Mouse (Mus musculus): ENCODE data around the gene Gm10642.

Gene Gm10642

DNA sequence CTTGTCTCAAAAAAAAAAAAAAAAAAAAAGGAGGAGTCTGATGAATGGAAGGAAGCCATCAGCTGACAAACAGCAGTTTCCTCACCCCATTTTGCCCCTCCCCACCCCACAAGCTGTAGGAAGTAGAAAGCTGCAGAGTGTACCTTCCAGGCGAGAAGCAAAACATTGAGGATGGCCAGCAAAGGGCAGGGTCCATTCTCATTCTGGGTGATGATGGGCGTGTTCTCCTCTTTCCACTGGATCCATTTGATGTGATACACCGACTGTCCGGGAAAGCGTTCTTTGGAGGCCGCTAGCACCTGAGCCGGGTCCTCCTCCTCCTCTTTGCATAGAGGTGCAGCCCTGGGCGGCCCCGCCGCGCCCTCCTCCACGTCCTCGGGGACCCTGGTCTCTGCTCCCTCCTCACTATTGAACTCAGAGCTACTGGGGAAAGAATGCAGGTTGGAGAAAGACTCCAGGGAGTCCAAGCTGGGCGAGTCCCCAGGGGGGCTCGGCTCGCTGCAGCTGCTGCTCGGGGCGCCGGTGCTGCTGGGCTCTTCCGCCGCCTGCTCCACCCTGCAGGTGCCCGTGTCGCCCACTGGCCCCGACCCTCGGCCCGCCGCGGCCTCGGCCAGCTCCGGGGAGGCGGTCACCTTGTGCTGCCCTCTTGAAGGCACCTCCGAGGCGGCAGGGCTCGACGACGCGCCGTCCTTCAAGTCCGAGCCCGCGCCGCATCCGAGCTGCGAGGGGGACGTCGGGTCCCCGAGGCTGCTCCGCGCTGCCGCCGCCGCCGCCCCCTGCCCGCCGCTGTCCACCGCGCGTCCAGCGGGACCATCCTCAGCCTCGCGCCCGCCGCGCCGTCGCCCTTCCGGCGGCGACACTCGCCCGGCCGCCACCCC is at the start of gene Gm10642:
Gm10642 (plus strand) TSS at position 122 of the 878 bp plus-strand sequence.
- DNase-seq = peak; percentile 81

DNA sequence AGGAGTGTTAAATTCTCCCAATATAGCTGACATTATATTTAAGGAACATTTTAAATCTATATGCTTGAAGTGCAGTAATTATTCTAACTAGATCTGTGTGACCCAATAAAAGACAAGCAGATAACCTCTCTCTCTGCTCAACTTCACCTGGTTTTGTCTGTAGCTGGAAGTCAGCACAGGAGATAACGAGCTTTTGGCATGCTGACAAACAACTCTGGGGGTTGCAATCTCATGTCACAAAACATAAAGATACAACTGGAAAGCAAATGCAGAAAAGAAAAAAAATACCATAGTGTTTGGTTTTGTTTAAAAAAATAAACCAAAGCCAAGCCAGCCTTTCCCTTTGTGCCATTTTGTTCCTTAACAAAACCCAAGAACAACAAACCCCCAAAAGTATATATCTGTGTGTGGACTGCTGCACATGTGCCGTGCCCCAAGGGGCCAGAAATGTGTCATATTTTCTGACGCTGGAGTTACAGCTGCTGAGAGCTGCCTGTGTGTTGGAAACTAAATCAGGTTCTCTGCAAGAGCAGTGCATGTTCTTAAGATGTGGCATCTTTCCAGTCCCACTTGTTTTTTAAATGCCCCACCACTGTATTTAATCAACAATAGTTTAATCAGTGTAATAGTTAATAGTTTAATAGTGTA is 44.9 kb upstream of the Gm10642 start:
- DNase-seq = no peak

DNA sequence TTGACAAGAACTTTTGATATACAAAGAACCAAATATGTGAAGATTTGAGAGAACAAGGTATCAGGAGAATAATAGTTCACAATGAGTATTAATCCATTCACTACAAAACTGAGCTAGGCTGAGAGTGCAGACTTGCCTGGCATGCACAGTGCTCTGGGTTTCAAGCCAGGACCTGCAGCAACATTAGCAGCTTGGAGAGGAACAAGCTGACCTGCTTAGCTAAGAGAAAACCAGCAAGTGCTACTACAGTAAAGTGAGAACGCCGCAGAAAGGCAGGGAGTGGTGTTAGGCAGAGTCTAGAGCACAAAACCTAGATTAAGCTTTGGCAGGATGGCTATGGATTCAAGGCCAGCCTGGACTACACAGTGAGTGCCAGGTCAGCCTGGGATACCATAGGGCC is 26.3 kb upstream of the Gm10642 start:
- no peak for DNase-seq

DNA sequence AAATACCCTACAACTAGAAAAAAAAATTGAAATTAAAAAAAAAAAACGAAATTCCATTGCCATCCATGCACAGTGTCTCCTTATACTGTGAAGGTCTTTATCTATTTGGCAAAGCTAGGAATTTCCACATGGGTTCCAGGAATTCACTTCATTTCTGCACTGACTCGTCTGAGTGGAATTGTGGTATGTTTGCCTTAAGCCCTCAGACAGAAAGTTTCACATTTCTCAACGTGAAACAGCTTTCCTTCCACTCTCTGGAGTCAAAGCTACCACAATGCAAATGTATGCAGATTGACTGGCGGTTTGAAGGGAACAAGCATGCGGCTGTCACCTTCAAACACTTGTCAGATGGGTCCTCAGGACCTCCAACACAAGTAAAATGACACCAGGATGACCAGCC is 24.4 kb upstream of the Gm10642 start:
- DNase-seq = no peak

DNA sequence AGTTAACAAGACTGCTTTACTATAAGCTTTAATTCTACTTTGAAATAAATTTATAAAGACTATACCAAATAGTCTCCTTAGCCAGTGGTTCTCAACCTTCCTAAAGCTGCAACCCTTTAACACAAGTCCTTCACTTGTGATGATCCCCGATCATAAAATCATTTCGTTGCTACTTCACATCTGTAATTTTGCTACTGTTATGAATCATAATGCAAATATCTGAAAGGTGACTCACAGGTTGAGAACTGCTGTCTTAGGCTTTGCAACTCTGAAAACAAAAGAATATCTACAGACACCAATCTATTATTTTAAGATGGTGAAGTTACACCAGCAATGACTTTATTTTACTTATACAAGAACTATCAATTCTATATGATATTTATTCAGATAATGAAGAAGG is 19.3 kb upstream of the Gm10642 start:
- no peak for DNase-seq

DNA sequence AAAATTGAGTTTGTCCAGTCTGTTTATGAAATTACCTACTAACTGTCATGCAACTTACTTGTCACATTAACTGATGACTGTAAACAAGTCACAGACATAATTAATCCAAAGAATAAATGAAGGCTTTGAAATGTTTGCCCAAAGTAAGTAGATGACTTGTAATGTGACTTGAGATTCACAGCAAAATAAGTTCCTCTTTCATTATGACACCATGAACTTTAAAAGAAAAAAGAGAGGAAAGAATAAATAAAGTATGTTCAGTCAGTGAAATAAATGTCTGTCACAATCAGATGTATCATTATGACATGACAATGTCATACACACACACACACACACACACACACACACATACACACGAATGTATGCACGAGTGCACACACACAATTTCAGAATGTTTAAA is 5.8 kb upstream of the Gm10642 start:
- no peak for DNase-seq

DNA sequence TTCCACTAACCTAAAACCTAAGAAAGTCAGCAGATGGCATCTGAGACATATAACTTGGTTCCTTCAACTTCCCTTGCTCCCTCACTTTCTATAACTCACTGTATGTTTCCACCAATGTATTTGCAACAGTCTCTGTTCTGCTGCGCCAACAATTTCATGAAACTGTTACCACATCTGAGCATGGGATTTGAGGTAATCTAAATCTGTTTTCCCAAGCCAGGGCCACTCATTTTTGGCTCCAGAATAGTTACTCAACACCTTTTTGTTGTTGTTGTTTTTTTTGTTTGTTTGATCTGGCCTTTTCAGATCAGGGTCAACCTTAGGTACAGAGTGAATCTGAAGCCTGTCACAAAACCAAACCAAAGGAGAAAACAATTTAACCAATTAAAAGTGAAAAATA is 5.1 kb upstream of the Gm10642 start:
- no peak for DNase-seq

DNA sequence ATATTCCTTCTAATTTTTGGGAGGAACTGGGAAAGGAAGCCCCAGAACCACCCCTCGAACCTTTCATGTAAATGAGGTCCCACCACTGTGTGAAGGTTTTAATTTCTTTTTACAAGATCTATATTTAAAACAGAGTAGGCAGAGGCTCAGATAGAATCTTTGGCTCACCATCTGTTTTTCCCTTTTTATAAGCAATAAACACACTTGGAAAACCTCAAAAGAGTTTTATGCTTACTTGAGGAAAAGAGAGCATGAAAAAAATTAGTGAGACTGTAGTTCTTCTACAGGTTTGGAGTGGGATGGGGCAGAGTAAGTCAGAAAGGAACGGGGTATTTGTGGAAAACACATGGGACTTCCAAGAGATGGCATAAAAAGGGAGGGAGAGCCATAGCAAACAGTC is 3.8 kb upstream of the Gm10642 start:
- no peak for DNase-seq

DNA sequence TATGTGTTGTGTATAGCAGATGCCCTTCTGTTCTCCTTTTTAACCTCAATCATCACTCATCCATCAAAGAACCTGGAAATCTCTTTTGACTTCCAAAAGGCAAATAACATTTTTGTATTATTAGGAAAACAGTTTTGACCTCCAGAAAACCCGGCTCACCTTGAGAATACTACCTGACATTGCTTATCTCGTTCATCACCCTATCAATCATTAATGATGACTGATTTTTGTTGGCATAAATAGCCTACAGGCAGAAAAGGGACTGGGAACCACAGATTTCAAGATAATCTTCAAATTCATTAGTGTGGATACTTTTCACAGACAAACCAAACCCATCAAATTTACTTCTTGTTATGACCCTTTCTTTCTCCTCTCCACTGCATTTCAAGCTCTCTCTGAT is 2.2 kb upstream of the Gm10642 start:
- DNase-seq = no peak

DNA sequence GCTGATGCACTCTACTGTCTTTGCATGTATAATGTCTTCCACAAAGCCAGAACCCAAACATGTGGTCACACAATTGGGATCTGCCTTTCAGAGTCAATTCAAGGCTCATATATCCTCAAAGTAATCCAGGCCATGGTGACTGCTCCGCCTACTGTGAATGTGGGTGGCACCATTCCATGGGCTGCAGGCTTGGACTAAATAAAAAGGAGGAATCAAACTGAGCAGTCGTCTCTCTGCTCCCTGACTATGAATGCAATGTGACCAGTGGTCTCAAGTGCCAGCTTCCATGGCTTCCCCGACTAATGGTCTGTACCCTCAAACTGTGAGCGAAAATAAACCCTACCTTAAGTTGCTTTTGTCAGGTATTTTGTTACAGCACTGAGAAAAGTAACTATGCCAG is 1.6 kb upstream of the Gm10642 start:
- DNase-seq = no peak

DNA sequence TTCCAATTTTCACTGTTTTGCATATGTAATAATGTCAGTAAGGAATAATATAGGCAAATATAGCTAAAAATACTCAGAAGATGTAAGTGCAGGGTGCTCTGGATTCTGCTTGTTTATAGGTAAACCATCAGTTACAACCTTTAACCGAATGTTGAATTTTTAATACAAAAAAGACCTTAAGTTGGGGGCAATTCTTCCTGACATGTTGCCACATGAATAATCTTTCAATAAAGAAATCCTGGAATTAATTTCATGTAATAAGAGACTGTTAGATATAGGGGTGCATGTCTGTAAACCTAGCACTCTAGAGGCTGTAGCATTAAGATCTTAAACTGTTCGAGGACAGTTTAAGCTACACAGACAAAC is 304 bp upstream of the Gm10642 start:
- no peak for DNase-seq

DNA sequence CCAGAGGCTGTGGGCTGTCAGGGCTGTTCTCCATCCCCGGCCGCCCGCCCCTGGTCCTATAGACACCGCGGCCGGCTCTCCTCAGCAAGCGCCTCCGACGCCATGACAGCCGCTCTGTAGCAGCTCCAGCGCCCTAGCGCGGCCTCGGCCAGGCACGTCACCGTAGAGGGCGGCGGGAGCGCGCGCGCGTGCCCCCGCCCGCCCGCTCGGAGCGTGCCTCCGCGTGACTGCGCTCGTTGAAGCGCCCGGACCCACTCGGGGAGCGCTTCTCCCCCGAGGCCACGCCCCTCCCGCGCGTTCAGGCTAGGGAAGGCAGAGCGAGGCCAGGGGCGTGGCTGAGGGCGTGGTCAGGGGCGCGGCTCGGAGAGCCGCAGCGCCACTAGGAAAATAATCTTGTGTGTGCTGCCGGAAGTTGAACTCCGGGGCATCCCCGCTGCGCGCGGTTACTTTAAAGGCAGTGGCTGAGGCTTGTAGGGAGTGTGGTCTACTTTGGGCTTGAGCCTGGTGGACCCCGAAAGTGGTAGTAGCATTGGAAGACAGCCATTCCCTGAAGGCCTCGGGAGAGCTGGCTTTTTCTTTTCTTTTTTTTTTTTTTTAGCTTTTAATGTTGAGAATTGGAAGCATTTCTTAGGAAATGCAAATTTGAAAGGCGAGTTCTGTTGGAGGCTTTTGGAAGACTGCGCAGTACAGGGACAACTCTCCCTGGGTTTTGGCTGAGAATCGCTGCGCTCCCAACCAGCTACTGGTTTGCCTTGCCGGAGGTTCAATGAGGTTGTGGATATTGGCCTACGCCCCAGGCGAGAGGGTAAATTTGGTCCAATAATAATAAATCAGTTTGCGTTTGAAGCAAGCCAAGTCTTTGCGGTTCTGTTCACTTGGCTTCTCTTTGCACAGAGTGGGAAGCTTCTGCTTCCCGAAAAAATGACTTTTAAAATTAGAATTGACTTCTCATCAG is 1.2 kb downstream of the Gm10642 start, which contains the start of gene Mindy2:
Mindy2 (minus strand) TSS at position 162 of the 955 bp plus-strand sequence.
- peak; percentile 100 for DNase-seq

DNA sequence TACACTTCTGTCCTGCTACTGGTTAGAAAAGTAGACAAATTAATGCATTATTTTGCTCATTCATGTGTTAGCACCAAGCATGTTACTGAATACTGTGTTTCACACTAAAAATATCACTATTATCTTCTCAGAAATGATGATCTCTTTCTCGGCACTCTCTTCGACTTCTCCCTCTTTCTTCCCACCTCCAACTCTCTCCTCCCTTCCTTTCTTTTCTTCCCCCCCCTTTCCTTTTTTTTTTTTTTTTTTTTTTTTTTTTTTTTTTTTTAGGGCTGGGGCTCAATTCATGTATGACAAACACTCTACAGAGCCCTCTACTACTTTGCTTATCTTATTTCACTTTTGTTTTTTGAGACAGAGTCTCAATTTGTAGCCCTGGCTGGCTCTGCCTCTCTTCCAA is 2.2 kb downstream of the Gm10642 start:
- no peak for DNase-seq

DNA sequence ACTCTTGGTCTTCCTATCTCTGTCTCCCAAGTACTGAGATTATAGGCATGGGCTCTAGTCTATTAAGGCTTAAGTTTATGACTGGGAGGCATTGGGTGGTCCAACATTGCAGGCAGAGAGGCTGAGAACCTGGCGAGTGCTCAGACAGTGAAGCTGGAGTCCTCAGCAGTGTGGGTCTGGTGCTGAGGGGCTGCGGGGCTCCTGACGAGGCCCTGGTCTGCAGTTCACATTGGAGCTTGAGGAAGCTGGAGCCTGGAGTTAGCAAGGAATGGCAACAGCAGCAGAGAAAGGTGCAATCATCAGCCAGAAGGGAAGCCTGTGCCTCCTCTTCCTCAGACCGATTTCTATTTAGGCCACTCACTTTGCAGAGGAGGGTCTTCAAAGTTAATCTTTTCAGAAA is 8.8 kb downstream of the Gm10642 start:
- no peak for DNase-seq

DNA sequence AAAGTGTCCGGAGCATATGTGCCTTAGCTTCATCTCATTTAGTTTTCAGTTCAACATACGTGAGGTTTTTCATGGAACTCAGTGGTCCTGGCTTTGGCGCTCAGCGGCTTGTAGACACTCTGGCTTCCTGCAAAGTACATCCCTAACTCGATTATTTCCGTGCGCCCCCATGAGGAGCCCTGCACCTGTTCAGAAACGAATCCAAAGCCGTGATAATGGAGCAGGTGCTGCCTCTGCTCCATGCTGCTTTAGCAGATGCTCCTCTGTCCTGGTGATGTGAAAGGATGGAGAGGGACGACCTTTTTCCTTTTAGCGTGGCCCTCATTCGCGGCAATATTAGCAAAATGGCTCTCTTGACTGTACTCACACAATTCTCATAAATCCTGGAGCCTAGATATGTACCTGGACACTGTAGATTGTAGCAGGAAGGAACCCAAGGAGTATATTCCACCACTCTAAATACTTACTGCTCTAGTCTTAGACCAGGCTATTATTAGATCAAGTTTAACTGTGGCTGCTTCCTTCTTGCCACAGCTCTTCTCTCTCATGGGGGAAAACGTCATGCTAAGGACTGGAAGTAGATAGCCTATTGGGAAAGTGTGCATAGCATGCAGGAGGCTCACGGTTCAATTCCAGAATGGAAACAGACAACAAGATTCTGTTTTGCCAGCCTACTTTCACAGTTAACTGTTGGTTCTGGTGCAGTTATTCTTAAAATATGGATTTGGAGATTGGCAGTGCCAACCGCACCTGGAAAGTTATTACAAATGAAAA is 9.5 kb downstream of the Gm10642 start:
- no peak for DNase-seq

DNA sequence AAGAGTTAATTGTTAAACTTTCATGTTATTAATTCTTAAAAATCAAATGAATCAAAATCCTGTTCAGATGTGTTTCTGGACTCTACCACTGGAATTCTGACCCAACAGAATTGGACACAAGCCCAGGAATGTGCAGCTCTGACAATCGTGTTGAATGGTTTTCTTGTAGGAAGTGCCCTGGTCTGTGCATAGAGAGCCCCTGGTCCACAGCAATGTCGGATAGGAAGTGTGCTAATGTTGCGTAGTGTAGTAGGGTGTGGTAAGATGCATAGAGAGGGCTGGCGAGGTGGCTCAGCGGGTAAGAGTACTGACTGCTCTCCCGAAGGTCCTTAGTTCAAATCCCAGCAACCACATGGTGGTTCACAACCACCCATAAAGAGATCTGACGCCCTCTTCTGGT is 10.8 kb downstream of the Gm10642 start:
- DNase-seq = no peak

DNA sequence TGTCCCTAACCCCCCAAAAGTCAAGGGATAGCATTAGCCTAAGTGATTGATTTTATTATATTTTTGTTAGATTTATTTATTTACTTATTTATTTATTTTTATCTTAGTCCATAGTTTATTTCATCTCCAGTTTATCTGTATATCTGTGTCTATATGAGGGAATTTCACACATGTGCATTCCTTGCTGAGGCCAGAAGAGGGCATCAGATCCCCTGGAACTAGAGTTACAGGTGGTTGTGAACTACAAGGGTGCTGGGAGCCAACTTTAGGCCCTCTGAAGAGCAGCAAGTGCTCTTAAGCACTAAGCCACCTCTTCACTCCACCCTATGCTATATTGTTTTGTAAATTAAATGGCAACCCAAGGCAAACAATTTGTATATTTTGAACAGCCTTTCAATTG is 12.0 kb downstream of the Gm10642 start:
- no peak for DNase-seq

DNA sequence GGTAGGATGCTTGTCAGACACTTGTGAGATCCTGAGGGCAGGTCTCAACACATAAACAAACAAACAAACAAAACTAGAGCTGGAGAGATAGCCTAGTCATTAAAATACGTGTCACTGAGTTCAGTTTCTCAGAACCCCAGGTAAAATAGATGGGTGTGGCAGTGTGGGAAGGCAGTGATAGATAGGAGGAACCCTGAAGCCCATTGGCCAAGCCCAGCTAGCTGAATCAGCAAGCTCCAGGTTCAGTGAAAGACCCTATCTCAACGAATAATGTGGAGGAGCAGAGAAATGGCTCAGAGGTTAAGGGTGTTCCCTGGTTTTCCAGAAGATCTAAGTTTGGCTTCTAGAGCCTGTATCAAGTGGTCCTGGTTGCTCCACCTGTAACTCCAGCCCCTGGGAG is 13.1 kb downstream of the Gm10642 start:
- DNase-seq = no peak

DNA sequence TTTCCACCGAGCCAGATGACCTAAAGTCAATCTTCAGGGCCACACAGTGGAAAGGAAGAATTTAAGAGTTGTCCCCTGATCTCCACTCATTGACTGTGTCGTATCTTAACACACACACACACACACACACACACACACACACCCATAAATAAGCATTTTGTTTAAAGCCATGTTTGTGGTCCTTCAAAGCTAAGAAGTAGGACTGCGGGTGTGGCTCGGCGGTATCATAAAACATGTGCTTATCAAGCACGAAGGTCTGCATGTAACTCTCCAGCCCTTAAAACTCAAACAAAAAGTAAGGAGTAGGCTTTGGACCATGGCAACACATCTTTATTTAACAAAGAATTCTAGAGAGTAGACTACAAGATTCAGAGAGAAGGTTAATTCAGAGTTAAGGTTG is 14.3 kb downstream of the Gm10642 start:
- no peak for DNase-seq

DNA sequence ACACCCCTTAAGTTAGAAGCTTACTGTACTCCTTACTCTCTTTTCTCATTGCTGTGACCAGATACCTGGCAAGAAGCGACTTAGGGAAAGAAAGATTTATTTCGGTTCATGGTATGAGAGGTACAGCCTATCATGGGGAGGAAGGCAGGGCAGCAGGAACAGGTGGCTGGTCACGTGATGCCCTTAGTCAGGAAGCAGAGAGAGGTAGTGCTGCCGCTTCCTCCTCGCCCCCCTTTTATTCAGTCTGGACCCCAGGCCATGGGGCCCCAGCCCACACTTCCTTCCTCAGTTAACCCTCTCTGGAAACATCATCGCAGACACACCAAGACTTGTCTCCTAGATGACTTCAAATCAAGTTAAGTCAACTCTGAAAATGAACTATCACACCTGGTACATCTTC is 15.2 kb downstream of the Gm10642 start:
- peak; percentile 74 for DNase-seq

DNA sequence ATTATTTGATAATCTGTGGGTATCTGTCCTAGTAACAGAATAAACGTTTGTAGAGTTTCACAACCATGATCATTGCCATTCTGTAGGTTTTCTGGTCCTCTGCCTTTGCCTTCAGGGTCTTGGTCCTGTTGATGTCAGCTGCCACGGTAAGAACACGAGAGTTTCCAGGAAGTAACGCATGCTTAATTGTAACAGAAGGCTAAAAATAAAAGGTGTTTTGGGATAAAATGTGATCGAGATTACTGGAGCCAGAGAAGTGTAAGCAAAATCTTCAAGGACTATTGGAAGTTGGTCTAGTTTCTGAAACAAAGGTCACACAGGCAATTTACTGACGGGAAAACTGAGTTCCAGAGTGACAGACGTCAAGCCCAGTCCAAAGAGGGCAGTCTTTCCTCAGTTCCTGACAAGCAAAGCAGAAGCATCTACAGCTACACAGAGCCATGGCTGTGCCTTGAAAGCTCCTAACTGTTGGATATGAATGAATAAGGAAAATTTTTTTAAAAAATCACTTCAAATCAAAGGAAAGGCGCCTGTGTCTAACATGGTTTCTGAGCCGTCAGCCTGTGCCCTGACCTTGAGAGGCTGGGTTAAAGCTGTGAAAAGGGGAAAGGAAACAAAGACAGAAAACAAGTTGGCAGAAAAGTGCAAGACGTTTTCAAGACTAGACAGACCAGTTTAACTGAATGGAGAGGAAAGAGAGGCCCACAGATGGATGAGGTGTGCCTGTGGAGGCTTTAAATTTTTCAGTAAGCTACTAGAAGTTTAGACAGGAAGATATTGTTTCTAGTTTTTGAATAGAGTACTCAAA is 15.9 kb downstream of the Gm10642 start:
- DNase-seq = peak; percentile 45

DNA sequence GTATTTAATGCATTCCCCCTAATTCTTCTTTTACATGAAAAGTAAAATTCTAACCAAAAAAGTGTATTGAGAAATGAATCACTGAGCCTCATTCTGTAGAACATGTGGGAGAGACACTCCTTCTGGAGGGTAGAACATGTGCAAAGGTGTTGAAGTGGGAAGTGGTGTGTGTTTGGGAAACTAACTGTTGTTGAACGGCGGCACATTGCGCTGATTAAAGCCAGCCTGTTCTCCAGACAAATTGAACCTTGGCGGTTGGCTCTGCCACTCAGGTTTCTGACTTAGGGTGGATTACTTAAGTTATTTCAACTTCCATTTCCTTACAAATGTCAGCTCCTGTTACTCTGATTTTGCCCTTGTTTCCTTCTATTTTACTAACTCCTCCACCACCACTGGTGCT is 17.6 kb downstream of the Gm10642 start:
- DNase-seq = no peak

Data from thymus, postnatal 25 days (tissue).